Mouse (Mus musculus): ENCODE data around the gene Olfr350. TPM values are rescaled to one million over a fixed set of nuclear protein-coding genes. Genes with fewer than 3 reads are reported as not detected.

The Olfr350 gene
- not detected in 2 replicates for polyA plus RNA-seq (2014; fragmentation: Nextera tagmentation; extraction: Ambion mirVana)

- 81% methylated on average over 1 of the region's 1 CpGs for WGBS
- Histone ChIP-seq H3K27me3 (ENCODE audit: control insufficient read depth, insufficient read depth, low read length) (no peaks in the 10 kb centered on the region), H3K4me3 (ENCODE audit: low read depth, low read length) (no peak within 1 kb of the TSS), H3K27ac (ENCODE audit: low read depth, low read length) (no peak within 1 kb of the TSS), H3K4me2 (ENCODE audit: low read depth, low read length) (no peak within 1 kb of the TSS), H3K9ac (replicated peaks; ENCODE audit: low read depth, low read length) (no peak within 1 kb of the TSS), H3K36me3 (ENCODE audit: control insufficient read depth, insufficient read depth, low read length) (no peaks in the 10 kb centered on the region), H3K4me1 (ENCODE audit: control insufficient read depth, insufficient read depth, low read length) (no peaks in the 10 kb centered on the region), H3K9me3 (ENCODE audit: control insufficient read depth, low read length) (peaks cover 4% of the 10 kb centered on the region; the same call in 1 of the 2 replicates)
- ATAC-seq (ENCODE audit: low read depth) = no peak
Measured at GRCm38 (mm10) chr2:36846010-36846409, at the start of gene Olfr350. Gene Olfr350 (plus strand): TSS chr2:36846310.

GRCm38 (mm10) chr2:36816932-36817331, 29.2 kb upstream of the Olfr350 start, which contains the start of gene Olfr3:
Gene Olfr3 (minus strand): TSS chr2:36817032.
- Histone ChIP-seq H3K36me3 (ENCODE audit: control insufficient read depth, insufficient read depth, low read length) (no peaks in the 10 kb centered on the region), H3K27me3 (ENCODE audit: control insufficient read depth, insufficient read depth, low read length) (no peaks in the 10 kb centered on the region), H3K9ac (replicated peaks; ENCODE audit: low read depth, low read length) (no peak within 1 kb of the TSS), H3K27ac (ENCODE audit: low read depth, low read length) (no peak within 1 kb of the TSS), H3K9me3 (ENCODE audit: control insufficient read depth, low read length) (no peaks in the 10 kb centered on the region), H3K4me2 (ENCODE audit: low read depth, low read length) (no peak within 1 kb of the TSS), H3K4me1 (ENCODE audit: control insufficient read depth, insufficient read depth, low read length) (no peaks in the 10 kb centered on the region), H3K4me3 (ENCODE audit: low read depth, low read length) (no peak within 1 kb of the TSS)
- no peak for ATAC-seq (ENCODE audit: low read depth)
- whole genome bisulfite sequencing = 70% methylated on average over 1 of the region's 1 CpGs

- H3K4me3 ChIP-seq (ENCODE audit: low read depth, low read length) = no peak within 1 kb of the TSS
- no peaks in the 10 kb centered on the region for H3K36me3 ChIP-seq (ENCODE audit: control insufficient read depth, insufficient read depth, low read length)
- ATAC-seq (ENCODE audit: low read depth) = no peak
- H3K4me1 ChIP-seq (ENCODE audit: control insufficient read depth, insufficient read depth, low read length) = no peaks in the 10 kb centered on the region
- H3K9ac ChIP-seq (replicated peaks; ENCODE audit: low read depth, low read length) = no peak within 1 kb of the TSS
- H3K27me3 ChIP-seq (ENCODE audit: control insufficient read depth, insufficient read depth, low read length) = no peaks in the 10 kb centered on the region
- H3K4me2 ChIP-seq (ENCODE audit: low read depth, low read length) = no peak within 1 kb of the TSS
- H3K9me3 ChIP-seq (ENCODE audit: control insufficient read depth, low read length) = no peaks in the 10 kb centered on the region; the same call in 1 of the 2 replicates
- WGBS = 91% methylated on average over 1 of the region's 1 CpGs
- no peak within 1 kb of the TSS for H3K27ac ChIP-seq (ENCODE audit: low read depth, low read length)
Measured at GRCm38 (mm10) chr2:36862560-36862959, 16.4 kb downstream of the Olfr350 start, which contains the start of gene Olfr351. Gene Olfr351 (minus strand): TSS chr2:36862660.

- Histone ChIP-seq H3K27ac (ENCODE audit: low read depth, low read length) (no peak within 1 kb of the TSS), H3K27me3 (ENCODE audit: control insufficient read depth, insufficient read depth, low read length) (no peaks in the 10 kb centered on the region), H3K4me1 (ENCODE audit: control insufficient read depth, insufficient read depth, low read length) (no peaks in the 10 kb centered on the region), H3K9me3 (ENCODE audit: control insufficient read depth, low read length) (no peaks in the 10 kb centered on the region; the same call in 1 of the 2 replicates), H3K4me3 (ENCODE audit: low read depth, low read length) (no peak within 1 kb of the TSS), H3K36me3 (ENCODE audit: control insufficient read depth, insufficient read depth, low read length) (no peaks in the 10 kb centered on the region), H3K4me2 (ENCODE audit: low read depth, low read length) (no peak within 1 kb of the TSS), H3K9ac (replicated peaks; ENCODE audit: low read depth, low read length) (no peak within 1 kb of the TSS)
- no peak for ATAC-seq (ENCODE audit: low read depth)
- 92% methylated on average over 1 of the region's 1 CpGs for WGBS
Measured at GRCm38 (mm10) chr2:36868160-36868559, 22.1 kb downstream of the Olfr350 start, which contains the start of gene Olfr352. Gene Olfr352 (plus strand): TSS chr2:36868460.

- Histone ChIP-seq H3K4me3 (ENCODE audit: low read depth, low read length) (no peak within 1 kb of the TSS), H3K9me3 (ENCODE audit: control insufficient read depth, low read length) (no peaks in the 10 kb centered on the region; the same call in 1 of the 2 replicates), H3K36me3 (ENCODE audit: control insufficient read depth, insufficient read depth, low read length) (no peaks in the 10 kb centered on the region), H3K4me2 (ENCODE audit: low read depth, low read length) (no peak within 1 kb of the TSS), H3K27me3 (ENCODE audit: control insufficient read depth, insufficient read depth, low read length) (no peaks in the 10 kb centered on the region), H3K27ac (ENCODE audit: low read depth, low read length) (no peak within 1 kb of the TSS), H3K9ac (replicated peaks; ENCODE audit: low read depth, low read length) (no peak within 1 kb of the TSS), H3K4me1 (ENCODE audit: control insufficient read depth, insufficient read depth, low read length) (no peaks in the 10 kb centered on the region)
- ATAC-seq (ENCODE audit: low read depth) = no peak
Measured at GRCm38 (mm10) chr2:36892836-36893235, 46.7 kb downstream of the Olfr350 start, which contains the start of gene Olfr353. Gene Olfr353 (minus strand): TSS chr2:36892936.

GRCm38 (mm10) chr2:36897114-36897513, 51.0 kb downstream of the Olfr350 start:
- no peak overlapping the region for H3K9ac ChIP-seq (replicated peaks; ENCODE audit: low read depth, low read length)
- ATAC-seq (ENCODE audit: low read depth) = no peak
- no peak overlapping the region for H3K4me2 ChIP-seq (ENCODE audit: low read depth, low read length)

More at GRCm38 (mm10) chr2:36897114-36897513, 51.0 kb downstream of the Olfr350 start:
- Histone ChIP-seq H3K9me3 (ENCODE audit: control insufficient read depth, low read length) (no peaks in the 10 kb centered on the region), H3K27ac (ENCODE audit: low read depth, low read length) (no peak overlapping the region), H3K27me3 (ENCODE audit: control insufficient read depth, insufficient read depth, low read length) (no peaks in the 10 kb centered on the region), H3K4me1 (ENCODE audit: control insufficient read depth, insufficient read depth, low read length) (no peaks in the 10 kb centered on the region), H3K4me3 (ENCODE audit: low read depth, low read length) (no peak overlapping the region), H3K36me3 (ENCODE audit: control insufficient read depth, insufficient read depth, low read length) (no peaks in the 10 kb centered on the region)

Other genes starting within 250 kb of the Olfr350 start
- gene Olfr345, start 206.3 kb upstream of the Olfr350 start, polyA plus RNA-seq (2014; fragmentation: Nextera tagmentation; extraction: Ambion mirVana) = not detected in 2 replicates
- not detected in 2 replicates for gene Olfr346, start 160.5 kb upstream of the Olfr350 start, polyA plus RNA-seq (2014; fragmentation: Nextera tagmentation; extraction: Ambion mirVana)
- gene Olfr347, start 114.4 kb upstream of the Olfr350 start, polyA plus RNA-seq (2014; fragmentation: Nextera tagmentation; extraction: Ambion mirVana) = not detected in 2 replicates
- gene Olfr348, start 62.0 kb upstream of the Olfr350 start, polyA plus RNA-seq (2014; fragmentation: Nextera tagmentation; extraction: Ambion mirVana) = not detected in 2 replicates
- not detected in 2 replicates for gene Olfr50, start 55.8 kb upstream of the Olfr350 start, polyA plus RNA-seq (2014; fragmentation: Nextera tagmentation; extraction: Ambion mirVana)
- gene Olfr3, start 29.3 kb upstream of the Olfr350 start, polyA plus RNA-seq (2014; fragmentation: Nextera tagmentation; extraction: Ambion mirVana) = not detected in 2 replicates
- gene Olfr351, start 16.4 kb downstream of the Olfr350 start, polyA plus RNA-seq (2014; fragmentation: Nextera tagmentation; extraction: Ambion mirVana) = not detected in 2 replicates
- gene Olfr352, start 22.1 kb downstream of the Olfr350 start, polyA plus RNA-seq (2014; fragmentation: Nextera tagmentation; extraction: Ambion mirVana) = not detected in 2 replicates
- gene Olfr353, start 46.6 kb downstream of the Olfr350 start, polyA plus RNA-seq (2014; fragmentation: Nextera tagmentation; extraction: Ambion mirVana) = not detected in 2 replicates
- gene Olfr354, start 59.4 kb downstream of the Olfr350 start, polyA plus RNA-seq (2014; fragmentation: Nextera tagmentation; extraction: Ambion mirVana) = not detected in 2 replicates
- gene Olfr355, start 82.6 kb downstream of the Olfr350 start, polyA plus RNA-seq (2014; fragmentation: Nextera tagmentation; extraction: Ambion mirVana) = not detected in 2 replicates
- gene Olfr356, start 90.8 kb downstream of the Olfr350 start, polyA plus RNA-seq (2014; fragmentation: Nextera tagmentation; extraction: Ambion mirVana) = not detected in 2 replicates
- gene Olfr357, start 147.5 kb downstream of the Olfr350 start, polyA plus RNA-seq (2014; fragmentation: Nextera tagmentation; extraction: Ambion mirVana) = not detected in 2 replicates
- not detected in 2 replicates for gene Olfr358, start 163.0 kb downstream of the Olfr350 start, polyA plus RNA-seq (2014; fragmentation: Nextera tagmentation; extraction: Ambion mirVana)
- gene Olfr360, start 219.4 kb downstream of the Olfr350 start, polyA plus RNA-seq (2014; fragmentation: Nextera tagmentation; extraction: Ambion mirVana) = not detected in 2 replicates
- not detected in 2 replicates for gene Olfr361, start 243.0 kb downstream of the Olfr350 start, polyA plus RNA-seq (2014; fragmentation: Nextera tagmentation; extraction: Ambion mirVana)

Data from neural tube, embryonic 14.5 days (tissue).